Mouse (Mus musculus) liver, embryonic 11.5 days (tissue): ENCODE measurements around the gene Smim14. TPM values are rescaled to one million over a fixed set of nuclear protein-coding genes. Genes with fewer than 3 reads are reported as not detected.

Experiments used
- ATAC-seq: fragments of 200-750 bp; cut with Nextera tagmentation; replicated peaks from 2 replicates; pipeline ENCODE4 v1.8.0; 2017; ENCODE audit warnings: moderate number of reproducible peaks, mild to moderate bottlenecking, moderate TSS enrichment, moderate library complexity; ENCODE audit not compliant: low FRiP score
- DNase-seq: peaks from one replicate; pipeline ENCODE4 v3.0.0-alpha.2; 2017; ENCODE audit warnings: low spot score
- H3K27ac ChIP-seq: fragments of 300-500 bp; sonication (generic); 2 replicates; pipeline ENCODE4 v1.5.1; 2014; ENCODE audit warnings: mild to moderate bottlenecking, low read depth, low read length, control low read depth
- H3K27me3 ChIP-seq: fragments of 300-500 bp; sonication (generic); replicated peaks from 2 replicates; pipeline ENCODE4 v1.6.1; 2014; ENCODE audit warnings: low read length, mixed read lengths; ENCODE audit not compliant: control insufficient read depth, insufficient read depth
- H3K36me3 ChIP-seq: fragments of 300-500 bp; sonication (generic); 2 replicates; pipeline ENCODE4 v1.6.1; 2014; ENCODE audit warnings: mild to moderate bottlenecking, low read length, moderate library complexity, mixed read lengths; ENCODE audit not compliant: control insufficient read depth, insufficient read depth
- H3K4me1 ChIP-seq: fragments of 300-500 bp; sonication (generic); replicated peaks from 2 replicates; pipeline ENCODE4 v1.6.1; 2014; ENCODE audit warnings: low read length, mixed read lengths; ENCODE audit not compliant: control insufficient read depth, insufficient read depth
- H3K4me2 ChIP-seq: fragments of 300-500 bp; sonication (generic); 2 replicates; pipeline ENCODE4 v1.6.1; 2014; ENCODE audit warnings: mild to moderate bottlenecking, control low read depth, moderate library complexity
- H3K4me3 ChIP-seq: fragments of 300-500 bp; sonication (generic); 2 replicates; pipeline ENCODE4 v1.5.1; 2014; ENCODE audit warnings: low read depth, low read length, control low read depth
- H3K9ac ChIP-seq: fragments of 300-500 bp; sonication (generic); 2 replicates; pipeline ENCODE4 v1.6.1; 2014; ENCODE audit warnings: low read depth, low read length, control low read depth
- H3K9me3 ChIP-seq: fragments of 300-500 bp; sonication (generic); 2 replicates; pipeline ENCODE4 v1.6.1; 2016; ENCODE audit warnings: low read length, inconsistent platforms, mixed read lengths; ENCODE audit not compliant: control insufficient read depth
- WGBS: fragments of 180-500 bp; shearing (Covaris S2); extraction: QIAGEN DNeasy Blood & Tissue Kit; methylation state at CpG from one replicate; pipeline ENCODE4 v1.1.7; 2014; 5-methylcytosine and 5-hydroxymethylcytosine counted together
- polyA plus RNA-seq: library from polyadenylated mRNA; unstranded; fragments of >200 nt; fragmentation: Nextera tagmentation; extraction: Ambion mirVana; gene quantifications from 2 replicates; pipeline ENCODE4 v1.2.1, GENCODE M21; 2014

Smim14 gene
- polyA plus RNA-seq, 1 experiment from 2014 or later: 68.9 TPM

DNA sequence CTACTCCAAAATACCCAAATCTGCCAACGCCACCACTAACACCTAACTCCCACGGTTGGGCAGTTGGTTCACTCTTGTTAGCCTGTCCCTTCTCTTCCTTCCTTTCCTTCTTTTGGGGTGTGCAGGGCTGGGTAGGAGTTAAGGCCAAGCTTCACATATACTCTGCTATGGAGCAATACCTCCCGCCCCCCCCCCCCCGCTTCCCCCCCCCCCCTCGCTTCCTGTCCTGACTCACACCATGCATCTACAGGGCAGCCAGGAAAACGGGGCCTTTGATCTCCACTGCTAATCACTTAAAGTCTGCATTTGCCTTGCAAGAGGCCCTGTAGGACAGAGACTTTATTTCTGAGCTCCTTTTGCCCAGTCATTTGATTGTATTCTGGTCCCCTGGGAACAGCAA lies 92.0 kb downstream of the Smim14 start:
- no peak for DNase-seq
- Histone ChIP-seq H3K36me3 (no peaks in the 10 kb centered on the region), H3K27ac (no peak overlapping the region), H3K4me2 (no peak overlapping the region), H3K4me3 (no peak overlapping the region), H3K9me3 (no peaks in the 10 kb centered on the region), H3K27me3 (no peaks in the 10 kb centered on the region), H3K4me1 (peaks cover 6% of the 10 kb centered on the region; the same call in 1 of the 2 replicates), H3K9ac (no peak overlapping the region)
- no peak for ATAC-seq
- WGBS: 47% methylated on average over 4 of the region's 6 CpGs

- H3K9me3 ChIP-seq: no peaks in the 10 kb centered on the region
- no peaks in the 10 kb centered on the region for H3K36me3 ChIP-seq
- H3K27ac ChIP-seq: no peak overlapping the region
These were observed 98.9 kb downstream of the Smim14 start for GRCm38 (mm10) chr5:65438041-65438440.

GRCm38 (mm10) chr5:65435806-65436561 lies 101.0 kb downstream of the Smim14 start, which contains the start of gene Ugdh:
TSS of gene Ugdh (minus strand) at chr5:65435949.
- WGBS: 2% methylated on average over 51 of the region's 51 CpGs
- Histone ChIP-seq H3K36me3 (no peaks in the 10 kb centered on the region), H3K4me2 (peak within 1 kb of the TSS; percentile 91), H3K4me1 (peaks cover 5% of the 10 kb centered on the region; the same call in 1 of the 2 replicates), H3K9ac (peak within 1 kb of the TSS; percentile 83), H3K27ac (peak within 1 kb of the TSS; percentile 80), H3K4me3 (peak within 1 kb of the TSS; percentile 84), H3K27me3 (no peaks in the 10 kb centered on the region), H3K9me3 (no peaks in the 10 kb centered on the region)
- ATAC-seq: peak; percentile 99
- DNase-seq: peak; percentile 96

More at GRCm38 (mm10) chr5:65438041-65438440, 98.9 kb downstream of the Smim14 start:
- Histone ChIP-seq H3K27me3 (no peaks in the 10 kb centered on the region), H3K4me2 (no peak overlapping the region), H3K4me1 (peaks cover 5% of the 10 kb centered on the region; the same call in 1 of the 2 replicates), H3K4me3 (no peak overlapping the region), H3K9ac (no peak overlapping the region)
- DNase-seq: no peak
- ATAC-seq: no peak

- DNase-seq (no peak), ATAC-seq (no peak)
- Histone ChIP-seq H3K36me3 (no peaks in the 10 kb centered on the region), H3K9ac (peak overlapping the region; percentile 83), H3K9me3 (no peaks in the 10 kb centered on the region), H3K4me3 (peak overlapping the region; percentile 84), H3K4me2 (peak overlapping the region; percentile 91), H3K27me3 (no peaks in the 10 kb centered on the region), H3K27ac (peak overlapping the region; percentile 64), H3K4me1 (peaks cover 5% of the 10 kb centered on the region; the same call in 1 of the 2 replicates)
- WGBS: under 1% methylated on average over 44 of the region's 47 CpGs
These were observed 101.6 kb downstream of the Smim14 start for GRCm38 (mm10) chr5:65435363-65435805.

- Histone ChIP-seq H3K4me2 (peak overlapping the region; percentile 91), H3K27me3 (no peaks in the 10 kb centered on the region), H3K36me3 (no peaks in the 10 kb centered on the region), H3K4me1 (peaks cover 5% of the 10 kb centered on the region; the same call in 1 of the 2 replicates), H3K9me3 (no peaks in the 10 kb centered on the region), H3K4me3 (peak overlapping the region; percentile 84), H3K9ac (peak overlapping the region; percentile 83), H3K27ac (peak overlapping the region; percentile 64; the same call in 1 of the 2 replicates)
- 18% methylated on average over 15 of the region's 15 CpGs for WGBS
- peak; percentile 40 for DNase-seq
- no peak for ATAC-seq
These were observed 102.3 kb downstream of the Smim14 start for GRCm38 (mm10) chr5:65434471-65435362.

DNA sequence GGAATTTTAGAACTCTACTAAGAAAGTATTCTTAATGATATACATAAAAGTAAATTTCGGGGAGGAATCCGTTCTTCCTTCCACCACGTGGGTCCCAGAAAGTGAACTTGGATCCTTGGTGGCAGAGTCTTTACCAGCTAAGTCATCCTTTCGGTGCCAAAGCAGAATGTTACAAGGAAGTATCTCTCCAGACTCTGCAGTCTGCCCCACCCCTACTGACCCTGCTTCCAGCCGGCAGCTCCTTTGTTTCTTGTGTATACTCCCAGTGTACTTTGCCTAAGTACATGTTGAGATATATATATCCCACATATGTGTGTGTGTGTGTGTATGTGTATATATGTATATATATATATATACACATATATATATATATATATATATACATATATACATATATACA lies 107.5 kb downstream of the Smim14 start:
- Histone ChIP-seq H3K4me1 (no peaks in the 10 kb centered on the region), H3K9me3 (no peaks in the 10 kb centered on the region), H3K27me3 (no peaks in the 10 kb centered on the region), H3K27ac (no peak overlapping the region), H3K4me3 (no peak overlapping the region), H3K36me3 (peaks cover 4% of the 10 kb centered on the region; the same call in 1 of the 2 replicates), H3K4me2 (no peak overlapping the region), H3K9ac (no peak overlapping the region)
- ATAC-seq (no peak), DNase-seq (no peak)
- 83% methylated on average over 5 of the region's 5 CpGs for WGBS

DNA sequence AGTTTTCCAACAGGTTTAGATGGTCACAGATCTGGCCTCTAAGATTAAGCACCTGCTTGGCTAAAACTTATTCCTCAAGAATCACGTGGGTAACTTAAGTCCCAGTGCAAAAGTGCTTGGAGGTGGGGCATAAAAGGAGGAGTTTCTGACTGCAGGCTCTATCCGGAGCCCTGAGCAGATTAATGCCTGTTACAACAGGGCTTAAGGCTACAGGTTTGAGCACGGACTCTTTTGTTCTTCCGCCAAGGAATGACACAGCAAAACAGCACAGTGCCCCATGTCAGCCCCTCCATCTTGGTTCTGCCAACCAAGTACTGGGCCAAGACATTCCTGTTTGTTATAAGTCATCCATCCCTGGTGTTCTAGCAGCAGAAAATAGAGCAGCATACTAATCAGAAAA lies 108.7 kb downstream of the Smim14 start:
- Histone ChIP-seq H3K4me1 (no peaks in the 10 kb centered on the region), H3K9ac (no peak overlapping the region), H3K27me3 (no peaks in the 10 kb centered on the region), H3K36me3 (peaks cover 4% of the 10 kb centered on the region; the same call in 1 of the 2 replicates), H3K4me3 (no peak overlapping the region), H3K9me3 (no peaks in the 10 kb centered on the region), H3K4me2 (no peak overlapping the region), H3K27ac (no peak overlapping the region)
- no peak for ATAC-seq
- 48% methylated on average over 4 of the region's 4 CpGs for WGBS
- no peak for DNase-seq

DNA sequence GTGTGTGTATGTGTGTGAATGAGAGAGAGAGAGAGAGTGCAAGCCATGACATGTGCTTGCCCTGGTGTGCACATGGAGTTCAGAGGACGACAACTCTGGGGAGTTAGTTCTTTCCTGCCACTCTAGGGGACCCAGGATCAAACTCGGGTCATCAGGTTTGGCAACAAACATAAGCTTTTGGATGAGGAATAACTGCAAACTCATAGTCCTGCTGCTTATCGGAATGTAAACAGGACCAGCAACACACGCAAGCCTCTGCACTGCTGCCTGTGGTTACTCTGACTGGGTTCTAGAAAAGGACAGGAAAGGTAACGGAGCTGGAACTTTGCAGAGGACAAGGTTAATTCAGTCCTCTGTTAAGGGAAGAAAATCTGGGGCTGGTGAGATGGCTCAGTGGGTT lies 111.7 kb downstream of the Smim14 start:
- H3K4me2 ChIP-seq: no peak overlapping the region
- DNase-seq: no peak
- no peak overlapping the region for H3K4me3 ChIP-seq
- no peaks in the 10 kb centered on the region for H3K9me3 ChIP-seq
- ATAC-seq: no peak
- 82% methylated on average over 5 of the region's 5 CpGs for WGBS
- peaks cover 11% of the 10 kb centered on the region for H3K36me3 ChIP-seq
- no peak overlapping the region for H3K27ac ChIP-seq
- no peaks in the 10 kb centered on the region for H3K27me3 ChIP-seq
- H3K9ac ChIP-seq: no peak overlapping the region
- H3K4me1 ChIP-seq: peaks cover 3% of the 10 kb centered on the region; the same call in 1 of the 2 replicates
